Mouse (Mus musculus): Measurements from ENCODE around the gene Rasgef1a. TPM values are rescaled to one million over a fixed set of nuclear protein-coding genes. Genes with fewer than 3 reads are reported as not detected.

Rasgef1a gene
- total and polyA plus RNA-seq, 3 experiments = 0.04 to 0.19 TPM; not detected in 1

GRCm38 (mm10) chr6:118076748-118077147, 65.5 kb downstream of the Rasgef1a start:
- Histone ChIP-seq H3K36me3 (ENCODE audit: control insufficient read depth in 1 of 2, insufficient read depth in 2 of 2, low read length in 2 of 2) (no peaks in the 10 kb centered on the region), H3K27me3 (ENCODE audit: control insufficient read depth in 1 of 2, insufficient read depth in 2 of 2, low read length in 2 of 2) (no peaks in the 10 kb centered on the region), H3K9ac (ENCODE audit: control insufficient read depth, low read depth, low read length, poor library complexity, severe bottlenecking) (no peak overlapping the region), H3K79me2 (ENCODE audit: control insufficient read depth, insufficient read depth, low read length, poor library complexity) (no peaks in the 10 kb centered on the region), H3K4me1 (ENCODE audit: control insufficient read depth in 1 of 2, insufficient read depth in 2 of 2, low read length in 2 of 2) (no peaks in the 10 kb centered on the region), H3K9me3 (replicated peaks; ENCODE audit: insufficient read depth, low read length) (no peaks in the 10 kb centered on the region), H3K27ac (ENCODE audit: control insufficient read depth, low read depth, low read length) (no peak overlapping the region), H3K4me3 (ENCODE audit: control insufficient read depth in 1 of 2, insufficient read depth in 1 of 2, low read depth in 2 of 2, low read length in 2 of 2) (no peak overlapping the region)
- TF ChIP-seq MXI1 (IDR thresholded peaks at IDR 0.05; ENCODE audit: low read depth, low read length) (no peak), KAT2A (conservative IDR thresholded peaks at IDR 0.05; ENCODE audit: low read depth, low read length) (no peak), MAZ (IDR thresholded peaks at IDR 0.05; ENCODE audit: low read depth, low read length) (no peak), RCOR1 (IDR thresholded peaks at IDR 0.05; ENCODE audit: low read depth, low read length) (no peak), UBTF (IDR thresholded peaks at IDR 0.05; ENCODE audit: borderline replicate concordance, insufficient read depth, low read depth, low read length) (no peak), BHLHE40 (IDR thresholded peaks at IDR 0.05; ENCODE audit: borderline replicate concordance, low read depth, low read length) (no peak)
- DNase-seq (ENCODE audit: low read depth, low spot score) = no peak

GRCm38 (mm10) chr6:118077421-118077820, 66.2 kb downstream of the Rasgef1a start:
- no peak overlapping the region for H3K9ac ChIP-seq (ENCODE audit: control insufficient read depth, low read depth, low read length, poor library complexity, severe bottlenecking)
- DNase-seq (ENCODE audit: low read depth, low spot score) = no peak
- no peak overlapping the region for H3K4me3 ChIP-seq (ENCODE audit: control insufficient read depth in 1 of 2, insufficient read depth in 1 of 2, low read depth in 2 of 2, low read length in 2 of 2)
- no peaks in the 10 kb centered on the region for H3K36me3 ChIP-seq (ENCODE audit: control insufficient read depth in 1 of 2, insufficient read depth in 2 of 2, low read length in 2 of 2)
- no peak overlapping the region for H3K27ac ChIP-seq (ENCODE audit: control insufficient read depth, low read depth, low read length)
- no peaks in the 10 kb centered on the region for H3K27me3 ChIP-seq (ENCODE audit: control insufficient read depth in 1 of 2, insufficient read depth in 2 of 2, low read length in 2 of 2)
- no peaks in the 10 kb centered on the region for H3K9me3 ChIP-seq (replicated peaks; ENCODE audit: insufficient read depth, low read length)
- H3K79me2 ChIP-seq (ENCODE audit: control insufficient read depth, insufficient read depth, low read length, poor library complexity) = no peaks in the 10 kb centered on the region
- H3K4me1 ChIP-seq (ENCODE audit: control insufficient read depth in 1 of 2, insufficient read depth in 2 of 2, low read length in 2 of 2) = no peaks in the 10 kb centered on the region
- TF ChIP-seq POLR2AphosphoS5 (IDR thresholded peaks at IDR 0.05; ENCODE audit: borderline replicate concordance, low read depth, low read length) (no peak), CTCF (IDR thresholded peaks at IDR 0.05 in 2 of 3, conservative IDR thresholded peaks at IDR 0.05 in 1 of 3; ENCODE audit: control insufficient read depth in 1 of 3, insufficient read depth in 1 of 3, low read depth in 2 of 3, low read length in 3 of 3, poor library complexity in 1 of 3, severe bottlenecking in 1 of 3) (no peak), E2F4 (IDR thresholded peaks at IDR 0.05; ENCODE audit: borderline replicate concordance, low read depth, low read length) (no peak), UBTF (IDR thresholded peaks at IDR 0.05; ENCODE audit: borderline replicate concordance, insufficient read depth, low read depth, low read length) (no peak), ETS1 (IDR thresholded peaks at IDR 0.05; ENCODE audit: low read depth, low read length) (no peak), EP300 (IDR thresholded peaks at IDR 0.05; ENCODE audit: low read depth in 1 of 2, low read length in 2 of 2) (no peak), USF1 (IDR thresholded peaks at IDR 0.05; ENCODE audit: low read depth, low read length) (no peak), NRF1 (IDR thresholded peaks at IDR 0.05; ENCODE audit: insufficient read depth, low read depth, low read length, poor library complexity, severe bottlenecking) (no peak), ELF1 (IDR thresholded peaks at IDR 0.05; ENCODE audit: low read depth, low read length) (no peak), POLR2A (IDR thresholded peaks at IDR 0.05; ENCODE audit: control insufficient read depth in 1 of 2, insufficient read depth in 1 of 2, low read depth in 1 of 2, low read length in 2 of 2, poor library complexity in 1 of 2) (no peak), TBP (IDR thresholded peaks at IDR 0.05; ENCODE audit: low read depth, low read length) (no peak), CHD1 (IDR thresholded peaks at IDR 0.05; ENCODE audit: low read depth, low read length) (no peak), TCF12 (IDR thresholded peaks at IDR 0.05; ENCODE audit: low read depth, low read length) (no peak), USF2 (IDR thresholded peaks at IDR 0.05; ENCODE audit: borderline replicate concordance in 1 of 2, insufficient read depth in 1 of 2, low read depth in 1 of 2, low read length in 2 of 2) (no peak), POLR2AphosphoS2 (IDR thresholded peaks at IDR 0.05; ENCODE audit: low read length) (no peak), MAFK (IDR thresholded peaks at IDR 0.05; ENCODE audit: borderline replicate concordance, low read depth, low read length) (no peak)
